In the genomic region with DNA sequence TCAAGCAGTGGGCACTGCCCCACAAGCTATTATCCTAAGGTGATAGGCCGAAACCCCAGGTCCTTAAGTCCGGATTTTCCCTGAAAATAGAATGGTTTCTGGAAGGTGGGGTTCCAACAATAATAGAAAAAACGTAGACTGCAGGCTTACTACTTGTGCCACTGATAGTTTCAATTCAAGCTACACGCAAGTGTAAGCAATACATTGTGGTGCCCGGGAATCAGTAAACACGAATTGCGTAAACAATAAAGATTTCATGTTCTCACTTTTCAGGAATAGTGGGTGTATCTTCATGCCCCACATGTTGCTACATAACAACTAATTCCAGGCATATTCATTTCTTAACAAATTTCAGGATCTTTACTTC, we compare ENCODE assay signal across 8 mouse cellular contexts. TPM values are rescaled to one million over a fixed set of nuclear protein-coding genes. Genes with fewer than 3 reads are reported as not detected.
A peak's percentile ranks its signal among the peaks of the same experiment; 100 is the strongest.
DNase-seq lines count a peak whose midpoint lies in the region; ATAC-seq and TF ChIP-seq lines count a peak whose summit lies in the region.

No protein-coding gene starts in this region.

- peak; percentile 3; the same call in 1 of the 2 replicates for ATAC-seq in lung, embryonic 15.5 days (ENCODE audit: borderline replicate concordance, extremely low read depth, low FRiP score, low TSS enrichment)
- peak; percentile 62; the same call in 1 of the 2 replicates for ATAC-seq in neural tube, embryonic 15.5 days (ENCODE audit: low FRiP score)

- H3K27me3 ChIP-seq in lung, embryonic 15.5 days: no peaks in the 10 kb centered on the region; the same call in 1 of the 2 replicates
- H3K27me3 ChIP-seq in limb, embryonic 10.5 days (ENCODE audit: low read depth, poor library complexity, severe bottlenecking): peaks cover 83% of the 10 kb centered on the region
- H3K27me3 ChIP-seq in neural tube, embryonic 15.5 days (replicated peaks): peaks cover 3% of the 10 kb centered on the region; the same call in 1 of the 2 replicates

- no peaks in the 10 kb centered on the region for H3K9me3 ChIP-seq in lung, embryonic 15.5 days
- H3K9me3 ChIP-seq in limb, embryonic 10.5 days (replicated peaks): no peaks in the 10 kb centered on the region
- H3K9me3 ChIP-seq in neural tube, embryonic 15.5 days (replicated peaks): no peaks in the 10 kb centered on the region

- no peak for DNase-seq in lung, postnatal 14 days
- DNase-seq in limb, embryonic 10.5 days (ENCODE audit: low spot score): no peak
- no peak for DNase-seq in right cerebral cortex, adult 2 months (ENCODE audit: low spot score in 2 of 2)
- DNase-seq in thymus, postnatal 36 days: no peak
- DNase-seq in right cerebral cortex, postnatal 4 days: no peak

- peak overlapping the region; percentile 16; the same call in 1 of the 2 replicates for H3K9ac ChIP-seq in lung, embryonic 15.5 days
- no peak overlapping the region for H3K9ac ChIP-seq in neural tube, embryonic 15.5 days (replicated peaks)

- WGBS in lung, embryonic 15.5 days: 23% methylated on average over 7 of the region's 7 CpGs
- WGBS in limb, embryonic 10.5 days: 20% methylated on average over 7 of the region's 7 CpGs
- WGBS in neural tube, embryonic 15.5 days: 31% methylated on average over 7 of the region's 7 CpGs

- H3K4me1 ChIP-seq in lung, embryonic 15.5 days: no peaks in the 10 kb centered on the region
- no peaks in the 10 kb centered on the region for H3K4me1 ChIP-seq in embryonic fibroblast, embryonic 13.5 days (ENCODE audit: control insufficient read depth, insufficient read depth, low read length)
- no peaks in the 10 kb centered on the region for H3K4me1 ChIP-seq in limb, embryonic 10.5 days
- H3K4me1 ChIP-seq in neural tube, embryonic 15.5 days: peaks cover 8% of the 10 kb centered on the region; the same call in 1 of the 2 replicates

- no peaks in the 10 kb centered on the region for H3K36me3 ChIP-seq in lung, embryonic 15.5 days
- H3K36me3 ChIP-seq in limb, embryonic 10.5 days: peaks cover 7% of the 10 kb centered on the region; the same call in 1 of the 2 replicates
- H3K36me3 ChIP-seq in neural tube, embryonic 15.5 days: no peaks in the 10 kb centered on the region

- H3K27ac ChIP-seq in lung, embryonic 15.5 days: peak overlapping the region; percentile 59
- H3K27ac ChIP-seq in embryonic fibroblast, embryonic 13.5 days (ENCODE audit: insufficient read depth, low read length): peak overlapping the region; percentile 14; the same call in 1 of the 2 replicates
- H3K27ac ChIP-seq in limb, embryonic 10.5 days: peak overlapping the region; percentile 85
- peak overlapping the region; percentile 77 for H3K27ac ChIP-seq in neural tube, embryonic 15.5 days (replicated peaks)

- peak overlapping the region; percentile 57 for H3K4me2 ChIP-seq in lung, embryonic 15.5 days
- peak overlapping the region; percentile 52 for H3K4me2 ChIP-seq in neural tube, embryonic 15.5 days

- H3K4me3 ChIP-seq in lung, embryonic 15.5 days: peak overlapping the region; percentile 59
- H3K4me3 ChIP-seq in embryonic fibroblast, embryonic 13.5 days (ENCODE audit: insufficient read depth, low read length): peak overlapping the region; percentile 28
- H3K4me3 ChIP-seq in limb, embryonic 10.5 days: peak overlapping the region; percentile 64
- H3K4me3 ChIP-seq in neural tube, embryonic 15.5 days (replicated peaks): peak overlapping the region; percentile 59

- no peak for TF ChIP-seq POLR2A in embryonic fibroblast, embryonic 13.5 days (IDR thresholded peaks at IDR 0.05; ENCODE audit: low read depth, low read length)

- no peak for TF ChIP-seq CTCF in embryonic fibroblast, embryonic 13.5 days (IDR thresholded peaks at IDR 0.05; ENCODE audit: borderline replicate concordance, insufficient read depth, low read length)

RNA-seq across cellular contexts. Expression of gene Snx12, which starts 0.4 kb away (rescaled TPM):
- polyA plus RNA-seq in lung, embryonic 15.5 days (2015; fragmentation: Nextera tagmentation; extraction: Ambion mirVana): 49.2 and 50.6 TPM in 2 replicates
- 73.9 and 83.3 TPM in 2 replicates for polyA plus RNA-seq in embryonic fibroblast, embryonic 13.5 days (2011; ENCODE audit: insufficient read length, low read depth, missing spikeins)
- polyA plus RNA-seq in limb, embryonic 10.5 days (2016; fragmentation: Nextera tagmentation; extraction: Ambion mirVana): 49.2 and 50.4 TPM in 2 replicates
- 42.2 and 48.0 TPM in 2 replicates for polyA plus RNA-seq in neural tube, embryonic 15.5 days (2015; fragmentation: Nextera tagmentation; extraction: Ambion mirVana)

RNA-seq across cellular contexts. Expression of gene Foxo4, which starts 31.5 kb away (rescaled TPM):
- 1.9 and 2.0 TPM in 2 replicates for polyA plus RNA-seq in lung, embryonic 15.5 days (2015; fragmentation: Nextera tagmentation; extraction: Ambion mirVana)
- 12.8 and 15.3 TPM in 2 replicates for polyA plus RNA-seq in embryonic fibroblast, embryonic 13.5 days (2011; ENCODE audit: insufficient read length, low read depth, missing spikeins)
- 3.7 and 4.7 TPM in 2 replicates for polyA plus RNA-seq in limb, embryonic 10.5 days (2016; fragmentation: Nextera tagmentation; extraction: Ambion mirVana)
- polyA plus RNA-seq in neural tube, embryonic 15.5 days (2015; fragmentation: Nextera tagmentation; extraction: Ambion mirVana): 0.88 and 1.0 TPM in 2 replicates

RNA-seq across cellular contexts. Expression of gene Gm614, which starts 41.0 kb away (rescaled TPM):
- polyA plus RNA-seq in lung, embryonic 15.5 days (2015; fragmentation: Nextera tagmentation; extraction: Ambion mirVana): not detected in 2 replicates
- polyA plus RNA-seq in embryonic fibroblast, embryonic 13.5 days (2011; ENCODE audit: insufficient read length, low read depth, missing spikeins): not detected in 2 replicates
- polyA plus RNA-seq in limb, embryonic 10.5 days (2016; fragmentation: Nextera tagmentation; extraction: Ambion mirVana): not detected in 2 replicates
- not detected in 2 replicates for polyA plus RNA-seq in neural tube, embryonic 15.5 days (2015; fragmentation: Nextera tagmentation; extraction: Ambion mirVana)

RNA-seq across cellular contexts. Expression of gene Il2rg, which starts 45.3 kb away (rescaled TPM):
- 19.4 and 27.6 TPM in 2 replicates for polyA plus RNA-seq in lung, embryonic 15.5 days (2015; fragmentation: Nextera tagmentation; extraction: Ambion mirVana)
- 4.6 and 4.8 TPM in 2 replicates for polyA plus RNA-seq in embryonic fibroblast, embryonic 13.5 days (2011; ENCODE audit: insufficient read length, low read depth, missing spikeins)
- 4.8 and 4.9 TPM in 2 replicates for polyA plus RNA-seq in limb, embryonic 10.5 days (2016; fragmentation: Nextera tagmentation; extraction: Ambion mirVana)
- 6.1 and 27.4 TPM in 2 replicates for polyA plus RNA-seq in neural tube, embryonic 15.5 days (2015; fragmentation: Nextera tagmentation; extraction: Ambion mirVana)

RNA-seq across cellular contexts. Expression of gene Gm20489, which starts 46.0 kb away (rescaled TPM):
- not detected in 2 replicates for polyA plus RNA-seq in lung, embryonic 15.5 days (2015; fragmentation: Nextera tagmentation; extraction: Ambion mirVana)
- polyA plus RNA-seq in embryonic fibroblast, embryonic 13.5 days (2011; ENCODE audit: insufficient read length, low read depth, missing spikeins): not detected in 2 replicates
- polyA plus RNA-seq in limb, embryonic 10.5 days (2016; fragmentation: Nextera tagmentation; extraction: Ambion mirVana): not detected in 2 replicates
- not detected in 2 replicates for polyA plus RNA-seq in neural tube, embryonic 15.5 days (2015; fragmentation: Nextera tagmentation; extraction: Ambion mirVana)

Comparison
In these comparisons a context has a peak if more than half of its experiments do, and no peak if none do; other contexts are left out.
1. H3K27ac ChIP-seq: peak in every context shown above with its lines; median percentile 85 in limb, embryonic 10.5 days; 77 in neural tube, embryonic 15.5 days; 59 in lung, embryonic 15.5 days; 14 in embryonic fibroblast, embryonic 13.5 days.